Mouse (Mus musculus) CD4-positive, CD25-positive, alpha-beta regulatory T cell, adult 4 months (primary cell): ENCODE measurements around the gene Cib4. TPM values are rescaled to one million over a fixed set of nuclear protein-coding genes. Genes with fewer than 3 reads are reported as not detected.

Experiments used
- polyA plus RNA-seq, 2 experiments: library from polyadenylated mRNA; unstranded; fragments of 100-300 nt; shearing (Covaris generic); gene quantifications; one replicate each; pipeline ENCODE4 v1.2.1; 2017

Cib4 gene
- polyA plus RNA-seq, 2 experiments from 2014 or later, result not detected

Other genes starting within 250 kb of the Cib4 start
- not detected for gene Otof, start 83.9 kb downstream of the Cib4 start, polyA plus RNA-seq
- gene 1700001C02Rik, start 79.8 kb downstream of the Cib4 start, polyA plus RNA-seq, result not detected
- gene Kcnk3, start 42.3 kb upstream of the Cib4 start, polyA plus RNA-seq, result under 1 TPM in 1 of 2 experiments, not detected in 1; 0.47 TPM
- 10 to 100 TPM; 18.0 to 22.7 TPM for gene Slc35f6, start 102.1 kb upstream of the Cib4 start, polyA plus RNA-seq
- 10 to 100 TPM; 45.4 to 60.5 TPM for gene Cenpa, start 120.9 kb upstream of the Cib4 start, polyA plus RNA-seq
- not detected for gene Dpysl5, start 165.7 kb upstream of the Cib4 start, polyA plus RNA-seq